Mouse (Mus musculus): ENCODE measurements at regions not wholly inside any gene's neighbourhood (a gene's known extent, or its start where the extent isn't known, plus 50 kb on each side); places are given as distances from the start of the nearest gene placed in this dataset.
A peak's percentile ranks its signal among the peaks of the same experiment; 100 is the strongest.

- Histone ChIP-seq H3K4me1 (replicated peaks) (peaks cover 23% of the 10 kb centered on the region), H3K9me3 (no peaks in the 10 kb centered on the region), H3K36me3 (no peaks in the 10 kb centered on the region), H3K4me3 (no peak overlapping the region), H3K9ac (no peak overlapping the region), H3K27ac (peak overlapping the region; percentile 77), H3K4me2 (peak overlapping the region; percentile 22; the same call in 1 of the 2 replicates), H3K27me3 (no peaks in the 10 kb centered on the region)
- 26% methylated on average over 26 of the region's 26 CpGs for WGBS
- peak; percentile 91 for ATAC-seq (ENCODE audit: low FRiP score)
Measured at GRCm38 (mm10) chr16:30873493-30874211, 207.6 kb downstream of the Xxylt1 start.

GRCm38 (mm10) chr16:30875235-30875829 lies 205.9 kb downstream of the Xxylt1 start:
- 67% methylated on average over 7 of the region's 7 CpGs for WGBS

GRCm38 (mm10) chr16:30878821-30879220 lies 202.4 kb downstream of the Xxylt1 start:
- no peak overlapping the region for H3K9ac ChIP-seq
- H3K27me3 ChIP-seq: no peaks in the 10 kb centered on the region
- H3K4me1 ChIP-seq (replicated peaks): peaks cover 18% of the 10 kb centered on the region
- no peaks in the 10 kb centered on the region for H3K36me3 ChIP-seq
- H3K27ac ChIP-seq: no peak overlapping the region
- H3K4me2 ChIP-seq: no peak overlapping the region
- WGBS: 94% methylated on average over 1 of the region's 1 CpGs
- no peaks in the 10 kb centered on the region for H3K9me3 ChIP-seq
- H3K4me3 ChIP-seq: no peak overlapping the region
- no peak for ATAC-seq (ENCODE audit: low FRiP score)

More at GRCm38 (mm10) chr16:30875235-30875829, 205.9 kb downstream of the Xxylt1 start:
- Histone ChIP-seq H3K4me2 (no peak overlapping the region), H3K9me3 (no peaks in the 10 kb centered on the region), H3K4me3 (no peak overlapping the region), H3K27me3 (no peaks in the 10 kb centered on the region), H3K4me1 (replicated peaks) (peaks cover 23% of the 10 kb centered on the region), H3K36me3 (no peaks in the 10 kb centered on the region), H3K27ac (peak overlapping the region; percentile 30; the same call in 1 of the 2 replicates), H3K9ac (no peak overlapping the region)
- ATAC-seq (ENCODE audit: low FRiP score): no peak

- no peak overlapping the region for H3K9ac ChIP-seq
- no peaks in the 10 kb centered on the region for H3K9me3 ChIP-seq
- H3K27me3 ChIP-seq: no peaks in the 10 kb centered on the region
- H3K4me1 ChIP-seq (replicated peaks): peaks cover 21% of the 10 kb centered on the region
- no peak overlapping the region for H3K4me3 ChIP-seq
- H3K27ac ChIP-seq: no peak overlapping the region
- no peaks in the 10 kb centered on the region for H3K36me3 ChIP-seq
- no peak overlapping the region for H3K4me2 ChIP-seq
- 100% methylated on average over 1 of the region's 1 CpGs for WGBS
- ATAC-seq (ENCODE audit: low FRiP score): no peak
Measured at GRCm38 (mm10) chr16:30879878-30880277, 201.4 kb downstream of the Xxylt1 start.

- Histone ChIP-seq H3K27me3 (no peaks in the 10 kb centered on the region), H3K4me2 (no peak overlapping the region), H3K4me3 (no peak overlapping the region), H3K9me3 (no peaks in the 10 kb centered on the region), H3K4me1 (replicated peaks) (peaks cover 14% of the 10 kb centered on the region), H3K9ac (no peak overlapping the region), H3K36me3 (no peaks in the 10 kb centered on the region), H3K27ac (no peak overlapping the region)
- WGBS: 91% methylated on average over 3 of the region's 3 CpGs
- no peak for ATAC-seq (ENCODE audit: low FRiP score)
Measured at GRCm38 (mm10) chr16:30880682-30881081, 200.6 kb downstream of the Xxylt1 start.

- no peak for ATAC-seq (ENCODE audit: low FRiP score)
- no peak overlapping the region for H3K4me3 ChIP-seq
- H3K9me3 ChIP-seq: no peaks in the 10 kb centered on the region
- no peaks in the 10 kb centered on the region for H3K27me3 ChIP-seq
- WGBS: 79% methylated on average over 5 of the region's 5 CpGs
- H3K27ac ChIP-seq: no peak overlapping the region
- no peak overlapping the region for H3K9ac ChIP-seq
- no peaks in the 10 kb centered on the region for H3K36me3 ChIP-seq
- peaks cover 14% of the 10 kb centered on the region for H3K4me1 ChIP-seq (replicated peaks)
- H3K4me2 ChIP-seq: no peak overlapping the region
Measured at GRCm38 (mm10) chr16:30881186-30881585, 200.0 kb downstream of the Xxylt1 start.

GRCm38 (mm10) chr16:30883490-30884188 lies 197.6 kb downstream of the Xxylt1 start:
- H3K27me3 ChIP-seq: no peaks in the 10 kb centered on the region
- 60% methylated on average over 13 of the region's 13 CpGs for WGBS

GRCm38 (mm10) chr16:30884189-30884551 lies 197.1 kb downstream of the Xxylt1 start:
- no peak overlapping the region for H3K4me3 ChIP-seq
- no peak for ATAC-seq (ENCODE audit: low FRiP score)
- WGBS: 67% methylated on average over 6 of the region's 6 CpGs
- H3K27ac ChIP-seq: no peak overlapping the region
- H3K9ac ChIP-seq: no peak overlapping the region
- no peaks in the 10 kb centered on the region for H3K9me3 ChIP-seq
- peaks cover 27% of the 10 kb centered on the region for H3K4me1 ChIP-seq (replicated peaks)
- H3K27me3 ChIP-seq: no peaks in the 10 kb centered on the region
- no peaks in the 10 kb centered on the region for H3K36me3 ChIP-seq
- H3K4me2 ChIP-seq: no peak overlapping the region

More at GRCm38 (mm10) chr16:30883490-30884188, 197.6 kb downstream of the Xxylt1 start:
- H3K4me1 ChIP-seq (replicated peaks): peaks cover 27% of the 10 kb centered on the region
- H3K9ac ChIP-seq: no peak overlapping the region
- H3K36me3 ChIP-seq: no peaks in the 10 kb centered on the region
- peak overlapping the region; percentile 52 for H3K27ac ChIP-seq
- H3K4me3 ChIP-seq: no peak overlapping the region
- no peak for ATAC-seq (ENCODE audit: low FRiP score)
- no peaks in the 10 kb centered on the region for H3K9me3 ChIP-seq
- no peak overlapping the region for H3K4me2 ChIP-seq

- no peaks in the 10 kb centered on the region for H3K27me3 ChIP-seq
- no peak overlapping the region for H3K9ac ChIP-seq
- peak overlapping the region; percentile 42 for H3K27ac ChIP-seq
- H3K4me2 ChIP-seq: no peak overlapping the region
- no peaks in the 10 kb centered on the region for H3K36me3 ChIP-seq
- H3K9me3 ChIP-seq: peaks cover 6% of the 10 kb centered on the region; the same call in 1 of the 2 replicates
- H3K4me1 ChIP-seq (replicated peaks): peaks cover 27% of the 10 kb centered on the region
- H3K4me3 ChIP-seq: no peak overlapping the region
- ATAC-seq (ENCODE audit: low FRiP score): peak; percentile 66
- 46% methylated on average over 1 of the region's 1 CpGs for whole genome bisulfite sequencing
Measured at GRCm38 (mm10) chr16:30886982-30887381, 194.2 kb downstream of the Xxylt1 start.

GRCm38 (mm10) chr16:30887536-30887935 lies 193.7 kb downstream of the Xxylt1 start:
- ATAC-seq (ENCODE audit: low FRiP score): no peak
- 88% methylated on average over 1 of the region's 1 CpGs for WGBS
- Histone ChIP-seq H3K27ac (peak overlapping the region; percentile 55), H3K9me3 (peaks cover 6% of the 10 kb centered on the region; the same call in 1 of the 2 replicates), H3K4me2 (no peak overlapping the region), H3K4me3 (no peak overlapping the region), H3K9ac (no peak overlapping the region), H3K36me3 (no peaks in the 10 kb centered on the region), H3K4me1 (replicated peaks) (peaks cover 27% of the 10 kb centered on the region), H3K27me3 (no peaks in the 10 kb centered on the region)

- H3K36me3 ChIP-seq: no peaks in the 10 kb centered on the region
- no peak overlapping the region for H3K27ac ChIP-seq
- WGBS: 95% methylated on average over 3 of the region's 3 CpGs
- no peaks in the 10 kb centered on the region for H3K27me3 ChIP-seq
- no peak overlapping the region for H3K4me2 ChIP-seq
- no peak overlapping the region for H3K4me3 ChIP-seq
- H3K9me3 ChIP-seq: peaks cover 6% of the 10 kb centered on the region; the same call in 1 of the 2 replicates
- no peak for ATAC-seq (ENCODE audit: low FRiP score)
- no peak overlapping the region for H3K9ac ChIP-seq
- peaks cover 21% of the 10 kb centered on the region for H3K4me1 ChIP-seq (replicated peaks)
Measured at GRCm38 (mm10) chr16:30888556-30889323, 192.5 kb downstream of the Xxylt1 start.

- Histone ChIP-seq H3K27ac (no peak overlapping the region), H3K36me3 (no peaks in the 10 kb centered on the region), H3K9ac (no peak overlapping the region), H3K9me3 (peaks cover 6% of the 10 kb centered on the region; the same call in 1 of the 2 replicates), H3K4me3 (no peak overlapping the region), H3K27me3 (no peaks in the 10 kb centered on the region), H3K4me1 (replicated peaks) (no peaks in the 10 kb centered on the region), H3K4me2 (no peak overlapping the region)
- 93% methylated on average over 6 of the region's 6 CpGs for WGBS
- no peak for ATAC-seq (ENCODE audit: low FRiP score)
Measured at GRCm38 (mm10) chr16:30892606-30893005, 188.6 kb downstream of the Xxylt1 start.
